Mouse (Mus musculus) adrenal gland, postnatal 4 days (tissue): ENCODE measurements around the gene Eif2s1. TPM values are rescaled to one million over a fixed set of nuclear protein-coding genes. Genes with fewer than 3 reads are reported as not detected.

Source experiments
- DNase-seq, 2 experiments: peaks; one replicate each; pipeline ENCODE4 v3.0.0; 2021 to 2022; ENCODE audit warnings: low spot score in 2 of 2, mixed read lengths in 2 of 2
- long read RNA-seq, 2 experiments: library from polyadenylated mRNA; stranded (forward); transcript quantifications; one replicate each; pipeline ENCODE4 v2.0.0; 2021
- total RNA-seq, 2 experiments: library from RNA; stranded (reverse); gene quantifications; 2 replicates each; pipeline ENCODE4 v1.2.3; 2021

Eif2s1 gene
- total RNA-seq: 10 to 100 TPM; 71.2 to 78.5 TPM
- long read RNA-seq, experiment 1, transcript Eif2s1-201 (8 exons, 3,405 nt): major isoform, 83 of 93 reads
- long read RNA-seq, experiment 1, partial matches to known transcripts: 4 of 93 reads
- long read RNA-seq, experiment 1, other reads (novel, unspliced or antisense): 6 of 93 reads
- long read RNA-seq, experiment 2, transcript Eif2s1-201 (8 exons, 3,405 nt): major isoform, 121 of 127 reads
- long read RNA-seq, experiment 2, partial matches to known transcripts: 3 of 127 reads
- long read RNA-seq, experiment 2, other reads (novel, unspliced or antisense): 3 of 127 reads

DNA sequence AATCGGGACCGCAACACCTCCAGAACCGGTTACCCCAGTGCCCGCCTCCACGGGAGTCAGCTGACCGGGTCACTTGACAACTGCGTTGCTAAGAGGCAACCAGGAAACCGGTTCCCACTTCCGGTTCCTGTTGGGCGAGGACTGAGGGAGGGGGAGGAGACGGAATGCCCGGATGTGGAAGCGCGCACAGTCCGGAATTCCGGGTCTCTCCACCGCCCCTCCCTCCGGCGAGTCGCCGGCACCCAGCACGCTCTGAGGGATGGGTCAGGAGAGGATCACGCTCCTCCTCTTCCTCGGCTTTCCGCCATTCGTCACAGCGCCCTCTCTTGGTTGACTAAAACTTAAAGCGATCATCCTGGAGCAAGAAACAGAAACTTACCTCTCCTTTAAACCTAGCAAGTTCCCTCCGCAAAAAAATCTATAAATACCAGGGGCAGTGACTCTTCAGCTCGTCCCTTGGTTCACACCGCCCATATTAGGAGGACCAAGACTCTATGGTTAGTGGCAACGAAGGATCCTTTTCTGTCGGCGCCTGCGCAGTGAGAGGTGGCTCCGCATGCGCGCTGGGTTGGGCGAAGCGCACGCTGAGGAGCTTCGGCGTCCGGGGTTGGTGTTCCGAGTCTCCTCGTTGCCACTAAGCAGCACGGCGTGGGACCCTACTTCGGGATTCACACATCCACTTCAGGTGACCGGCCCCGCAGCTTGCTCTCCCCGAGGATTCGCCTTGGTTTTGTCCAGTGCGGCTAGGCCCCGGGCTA, at the start of gene Eif2s1, which contains the start of gene Atp6v1d:
Eif2s1 (plus strand) TSS at position 324 of the 758 bp plus-strand sequence.
Atp6v1d (minus strand) TSS at position 143 of the 758 bp plus-strand sequence.
- DNase-seq: peak; percentile 89 to 97

DNA sequence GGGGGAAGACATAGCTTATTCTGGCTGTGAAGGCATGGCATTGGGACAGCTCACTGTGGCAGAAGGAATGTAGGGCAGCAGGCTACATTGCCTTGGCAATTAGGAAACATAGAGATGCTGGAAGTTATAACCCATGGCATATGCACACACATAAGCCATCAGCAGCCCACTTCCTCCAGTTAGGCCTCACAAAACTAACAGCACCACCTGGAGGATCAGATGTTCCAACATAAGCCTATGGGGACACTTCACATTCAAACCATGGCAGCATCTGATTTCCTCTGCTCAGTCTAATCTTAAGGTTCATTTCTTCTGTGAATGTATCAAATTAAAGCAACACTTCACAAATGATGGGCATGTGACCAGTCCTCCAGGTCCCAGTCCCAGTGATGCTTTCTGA, 47.2 kb upstream of the Eif2s1 start:
- DNase-seq: no peak

DNA sequence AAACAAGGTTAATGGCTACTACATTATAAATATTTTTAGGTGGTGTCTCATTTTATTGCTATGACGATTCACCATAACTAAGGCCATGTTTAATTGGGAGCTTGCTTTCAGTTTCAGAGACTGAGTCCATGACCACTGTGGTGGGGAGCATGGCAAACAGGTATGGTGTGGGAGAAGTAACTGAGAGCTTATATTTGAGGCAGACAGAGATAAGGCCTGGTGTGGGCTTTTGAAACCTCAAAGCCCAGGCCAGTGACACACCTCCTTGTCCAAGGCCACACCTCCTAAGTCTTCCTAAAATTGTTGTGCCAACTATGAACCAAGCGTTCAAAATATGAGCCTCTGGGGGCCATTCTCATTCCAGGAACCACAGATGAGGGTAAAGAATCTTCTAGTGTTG, 27.1 kb upstream of the Eif2s1 start:
- DNase-seq: no peak

DNA sequence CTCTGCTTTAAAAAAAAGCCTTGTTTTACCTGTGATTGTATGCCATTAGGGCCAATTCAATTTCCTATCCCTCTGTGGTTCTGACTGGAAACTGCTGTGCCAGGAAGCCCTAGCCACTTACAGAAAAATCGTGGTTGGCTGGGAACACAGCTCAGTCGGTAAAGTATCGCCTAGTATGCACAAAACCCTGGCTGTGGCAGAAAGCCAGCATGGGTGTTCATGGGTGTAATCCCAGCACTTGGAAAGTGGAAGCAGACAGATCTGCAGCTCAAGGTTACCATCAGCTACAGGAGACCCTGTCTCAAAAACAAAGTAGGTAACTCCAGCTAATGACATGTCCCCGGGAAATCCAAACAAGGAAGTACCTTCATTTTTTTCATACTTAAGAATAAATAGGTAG, 21.7 kb upstream of the Eif2s1 start:
- no peak for DNase-seq

DNA sequence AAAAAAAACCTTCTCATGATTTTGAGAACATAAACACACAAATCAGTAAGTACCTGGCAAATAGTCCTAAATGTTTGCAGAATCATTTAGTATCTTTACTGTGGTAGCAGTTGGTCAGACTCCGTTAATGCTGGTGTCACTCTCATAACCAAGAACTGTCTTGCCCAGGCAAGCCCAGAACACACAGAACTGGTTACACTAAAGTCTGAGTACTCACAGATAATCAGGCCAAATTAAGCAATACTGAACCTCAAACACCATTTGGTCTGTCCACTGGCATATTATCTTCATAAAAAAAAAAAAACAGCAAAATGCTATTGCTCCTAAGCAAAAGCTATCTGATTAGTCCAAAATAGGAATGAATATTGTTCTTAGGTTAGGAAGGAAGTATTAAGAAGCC, 19.2 kb upstream of the Eif2s1 start:
- no peak for DNase-seq

DNA sequence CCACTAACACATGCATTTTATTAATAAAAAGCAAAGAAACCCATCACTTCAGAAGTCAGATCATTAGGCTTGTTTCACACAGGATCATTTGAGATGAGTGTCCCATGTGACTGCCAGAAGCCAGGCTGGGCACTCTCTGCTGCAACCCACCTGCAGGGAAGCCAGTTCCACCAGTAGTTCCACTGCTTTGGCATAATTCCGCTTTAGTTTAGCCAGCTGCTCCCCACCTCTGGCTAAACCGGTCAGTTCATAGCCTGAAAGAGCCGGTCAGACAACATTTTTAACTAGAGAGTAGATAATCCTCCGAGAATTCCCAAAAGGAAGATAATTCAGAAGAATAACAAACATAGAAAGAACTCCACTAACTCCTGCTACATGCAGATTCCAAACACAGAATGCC, 13.4 kb upstream of the Eif2s1 start:
- no peak for DNase-seq

DNA sequence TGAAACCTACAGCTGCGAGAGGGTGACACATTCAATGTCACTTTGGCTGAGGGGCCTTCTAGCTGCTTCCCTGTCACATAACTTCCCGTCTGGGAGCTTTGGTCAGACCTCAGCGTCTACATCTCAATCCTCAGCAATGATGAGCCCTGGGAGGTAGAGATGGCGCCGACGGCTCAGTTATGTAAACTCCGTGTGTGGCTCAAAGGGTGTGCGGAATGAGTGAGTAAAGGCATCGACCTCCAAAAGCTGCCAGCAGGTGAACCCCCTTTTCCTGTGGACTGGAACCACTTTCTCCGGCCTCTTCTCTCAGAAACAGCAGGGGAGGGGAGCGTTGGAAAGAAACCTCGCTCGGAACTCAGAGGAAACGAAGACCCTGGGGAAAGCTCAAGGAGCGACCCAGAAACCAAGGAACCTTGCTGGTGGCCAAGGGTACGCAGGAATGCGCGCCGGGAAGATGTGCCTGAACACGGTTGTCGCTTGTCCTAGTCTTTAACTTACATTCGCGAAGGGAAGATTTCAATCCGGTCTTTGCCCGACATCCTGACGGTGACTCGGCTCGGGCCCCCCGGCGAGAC, 611 bp upstream of the Eif2s1 start:
- no peak for DNase-seq

DNA sequence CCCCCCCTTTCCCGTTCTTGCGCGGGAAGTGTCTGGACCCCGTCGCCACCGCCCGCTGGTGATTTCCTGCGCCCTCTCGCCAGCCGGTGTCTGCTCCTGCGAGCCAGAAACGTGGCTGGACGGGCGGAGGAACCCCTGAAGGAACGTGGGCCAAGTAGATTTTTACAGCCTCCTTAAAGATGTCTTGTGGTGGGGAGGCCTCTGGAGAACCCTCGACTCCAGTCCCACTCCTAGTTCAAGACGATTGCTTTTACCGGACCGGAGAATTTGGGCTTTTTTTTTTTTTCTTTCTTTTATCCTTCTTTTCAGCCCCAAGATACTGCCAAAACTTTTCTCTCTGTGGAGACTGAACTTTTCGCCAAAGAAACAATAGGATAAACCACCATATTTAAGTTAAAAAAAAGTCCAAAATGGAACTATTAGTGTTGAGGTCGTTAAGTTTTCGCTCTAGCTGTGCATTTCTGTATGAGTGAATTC, 673 bp downstream of the Eif2s1 start:
- no peak for DNase-seq

DNA sequence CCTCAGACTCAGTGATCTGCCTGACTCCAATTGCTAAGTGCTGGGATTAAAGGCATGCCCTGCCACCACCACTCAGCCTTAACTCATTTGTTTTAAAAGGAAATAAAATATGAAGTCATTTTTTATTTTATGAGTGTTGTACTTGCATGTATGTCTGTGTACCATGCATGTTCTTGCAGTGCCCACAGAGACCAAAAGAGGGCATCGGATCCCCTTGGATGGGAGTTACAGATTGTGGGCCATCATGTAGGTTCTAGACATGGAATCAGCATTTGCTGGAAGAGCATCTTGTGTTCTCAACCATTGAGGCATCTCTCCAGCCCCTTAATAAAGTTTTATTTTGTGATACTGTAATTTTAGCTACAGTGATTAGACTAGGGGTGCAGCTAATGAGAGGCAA, 3.8 kb downstream of the Eif2s1 start:
- no peak for DNase-seq

DNA sequence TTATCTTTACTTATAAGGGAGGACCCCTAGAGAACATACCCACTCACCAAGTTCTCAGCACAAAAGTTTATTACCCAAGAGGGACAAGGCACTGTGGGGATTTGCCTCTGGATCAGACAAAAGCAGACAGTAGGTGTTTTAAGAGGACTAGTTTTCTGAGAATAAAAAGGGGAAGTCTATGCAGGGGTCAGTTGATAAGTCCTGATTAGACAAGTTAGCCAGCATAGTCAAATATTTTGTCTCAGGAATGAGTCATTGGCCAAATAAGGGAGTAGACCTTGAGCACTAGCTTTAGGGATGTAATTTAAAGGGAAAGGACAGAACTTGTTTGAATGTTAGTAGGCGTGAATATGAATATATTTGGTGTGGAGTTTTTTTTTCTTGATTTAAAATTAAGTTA, 6.5 kb downstream of the Eif2s1 start:
- DNase-seq: no peak

DNA sequence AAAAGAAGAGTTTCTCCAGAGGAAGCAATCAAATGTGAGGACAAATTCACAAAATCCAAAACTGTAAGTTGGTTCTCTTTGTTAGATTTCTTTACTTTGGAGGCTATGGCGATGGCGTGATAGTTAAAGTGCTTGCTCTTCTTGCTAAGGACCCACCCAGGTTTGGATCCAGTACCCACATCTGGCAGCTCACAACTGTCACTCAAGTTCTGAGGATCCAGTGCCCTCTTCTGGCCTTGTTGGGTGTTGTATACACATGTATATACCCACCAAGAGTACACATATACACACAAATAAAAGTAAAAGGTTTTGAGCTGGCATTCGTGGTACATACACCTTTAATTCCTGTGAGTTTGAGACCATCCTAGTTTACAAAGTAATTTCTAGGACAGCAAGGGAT, 13.0 kb downstream of the Eif2s1 start:
- DNase-seq: no peak

DNA sequence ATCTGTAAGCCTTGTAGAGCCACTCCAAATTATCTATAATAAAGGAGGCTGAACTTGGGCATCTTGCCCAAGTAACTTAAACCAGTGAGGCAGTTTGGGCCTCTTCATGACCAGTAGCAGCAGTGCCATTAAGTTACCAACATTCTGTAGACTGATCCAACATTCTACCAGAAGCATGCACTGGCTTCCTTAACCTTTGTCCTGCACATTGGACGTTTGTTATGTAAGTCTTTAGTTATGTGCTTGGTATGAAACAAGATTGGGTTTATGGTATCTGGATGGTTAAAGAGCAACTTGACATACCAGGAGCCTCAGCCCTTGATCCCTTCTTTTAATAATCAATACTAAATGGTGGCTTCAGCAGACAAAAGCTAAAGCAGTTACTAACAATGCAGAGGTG, 28.4 kb downstream of the Eif2s1 start:
- DNase-seq: no peak

DNA sequence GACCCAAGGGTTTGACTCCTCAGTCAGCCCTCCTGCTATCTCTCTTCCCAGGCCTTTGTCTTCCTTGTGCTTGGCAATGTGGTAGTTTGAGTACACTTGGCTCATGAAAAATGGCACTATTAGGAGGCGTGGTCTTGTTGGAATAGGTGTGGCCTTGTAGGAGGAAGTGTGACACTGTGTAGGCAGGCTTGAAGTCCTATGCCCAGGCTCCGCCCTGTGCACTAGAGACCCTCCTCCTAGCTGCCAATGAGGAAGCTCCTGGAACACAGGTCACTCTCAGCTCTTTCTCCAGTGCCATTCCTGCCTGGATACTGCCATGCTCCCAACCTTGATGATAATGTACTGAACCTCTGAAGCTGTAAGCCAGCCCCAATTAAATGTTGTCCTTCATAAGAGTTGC, 29.5 kb downstream of the Eif2s1 start:
- DNase-seq: no peak

DNA sequence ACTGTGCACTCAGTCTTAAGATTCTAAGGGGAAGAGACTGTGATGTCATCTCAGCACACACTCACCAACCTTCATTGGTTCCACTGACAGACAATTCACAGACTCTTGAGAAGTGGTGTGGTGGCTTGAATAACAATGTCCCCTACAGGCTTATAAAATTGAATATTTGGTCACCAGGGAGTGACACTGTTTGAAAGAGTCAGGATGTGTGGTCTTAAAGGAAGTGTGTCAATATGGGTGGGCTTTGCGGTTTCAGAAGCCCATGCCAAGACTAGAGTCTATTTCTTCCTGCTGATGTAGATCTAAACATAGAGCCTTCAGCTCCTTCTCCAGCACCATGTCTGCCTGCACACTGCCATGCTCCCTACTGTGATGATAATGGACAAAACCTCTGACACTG, 36.2 kb downstream of the Eif2s1 start:
- no peak for DNase-seq

DNA sequence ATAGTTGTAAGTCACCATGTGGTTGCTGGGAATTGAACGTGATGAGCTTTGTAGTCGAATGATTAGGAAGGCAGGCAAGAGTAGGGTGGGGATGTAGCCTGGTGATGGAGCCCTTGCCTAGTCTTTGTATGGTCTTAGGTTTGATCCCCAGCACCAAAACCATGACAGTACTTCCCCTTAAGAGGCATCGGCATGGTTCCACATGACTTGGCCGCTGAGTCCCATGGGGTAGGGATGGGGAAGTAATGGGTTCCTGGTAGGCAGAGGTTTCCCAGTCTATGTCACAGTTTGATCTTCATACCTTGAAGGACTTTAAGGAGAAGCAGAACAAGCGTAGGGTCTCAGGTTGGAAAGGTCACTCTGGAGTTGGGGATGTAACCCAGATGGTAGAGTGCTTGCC, 39.8 kb downstream of the Eif2s1 start:
- DNase-seq: no peak

DNA sequence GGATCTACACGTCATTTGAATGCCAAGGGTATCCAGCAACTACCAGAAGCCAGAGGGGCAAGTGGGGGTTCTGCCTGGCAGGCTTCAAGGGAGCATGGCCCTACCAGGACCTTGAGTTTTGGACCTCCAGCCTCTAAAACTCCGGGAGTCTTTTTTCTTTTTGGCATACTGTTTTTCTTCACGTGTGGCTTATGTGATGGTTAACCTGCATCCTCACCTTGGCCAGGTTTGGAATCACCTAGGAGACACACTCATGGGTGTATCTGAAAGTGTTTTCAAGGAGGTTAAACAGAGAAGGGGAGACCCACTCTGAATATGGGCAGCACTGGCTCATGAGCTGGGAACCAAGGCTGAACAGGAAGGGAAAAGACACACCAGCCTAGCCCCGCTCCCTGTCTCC, 41.7 kb downstream of the Eif2s1 start:
- DNase-seq: no peak

DNA sequence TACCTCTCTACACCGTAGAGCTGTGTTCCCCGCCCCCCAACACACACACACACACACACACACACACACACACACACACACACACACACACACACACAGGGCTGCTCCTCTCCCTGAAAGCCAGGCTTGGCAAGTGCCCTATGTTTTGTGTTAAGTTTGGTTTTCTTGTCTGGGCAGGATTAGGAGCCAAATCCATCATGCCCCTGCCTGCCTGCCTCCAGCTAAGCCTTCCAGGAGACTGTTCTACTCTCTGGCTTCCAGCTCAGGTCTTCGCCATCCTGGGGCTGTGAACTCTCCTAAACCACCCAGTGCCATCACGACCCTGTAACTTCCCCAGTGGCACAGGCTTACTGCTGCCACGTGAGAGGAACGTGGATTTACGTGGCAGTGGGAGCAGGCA, 42.9 kb downstream of the Eif2s1 start:
- no peak for DNase-seq

DNA sequence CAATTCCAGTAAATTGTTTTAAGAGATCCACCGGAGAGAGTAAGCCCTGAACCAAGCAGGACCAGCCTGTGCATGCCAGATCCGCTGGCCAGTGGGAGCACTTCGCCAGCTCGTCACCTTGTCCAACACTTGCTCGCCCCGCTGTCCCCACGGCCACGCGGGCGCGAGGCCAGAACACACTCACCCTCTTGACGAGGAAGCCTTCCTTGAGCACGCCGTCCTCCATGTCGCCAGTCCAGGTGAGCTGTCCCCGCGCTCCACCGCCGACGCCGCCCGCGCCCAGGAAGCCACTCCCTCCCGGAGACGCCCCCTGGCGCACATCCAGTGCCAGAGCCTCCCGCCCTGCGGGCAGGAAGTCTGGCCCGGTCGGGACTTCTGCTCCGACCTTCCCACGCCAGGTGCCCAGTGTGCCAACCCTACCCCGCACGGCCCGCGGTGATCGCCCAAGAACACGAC, 45.1 kb downstream of the Eif2s1 start, which contains the start of gene Plek2:
Plek2 (minus strand) TSS at position 258 of the 456 bp plus-strand sequence.
- peak; percentile 43 to 56 for DNase-seq

DNA sequence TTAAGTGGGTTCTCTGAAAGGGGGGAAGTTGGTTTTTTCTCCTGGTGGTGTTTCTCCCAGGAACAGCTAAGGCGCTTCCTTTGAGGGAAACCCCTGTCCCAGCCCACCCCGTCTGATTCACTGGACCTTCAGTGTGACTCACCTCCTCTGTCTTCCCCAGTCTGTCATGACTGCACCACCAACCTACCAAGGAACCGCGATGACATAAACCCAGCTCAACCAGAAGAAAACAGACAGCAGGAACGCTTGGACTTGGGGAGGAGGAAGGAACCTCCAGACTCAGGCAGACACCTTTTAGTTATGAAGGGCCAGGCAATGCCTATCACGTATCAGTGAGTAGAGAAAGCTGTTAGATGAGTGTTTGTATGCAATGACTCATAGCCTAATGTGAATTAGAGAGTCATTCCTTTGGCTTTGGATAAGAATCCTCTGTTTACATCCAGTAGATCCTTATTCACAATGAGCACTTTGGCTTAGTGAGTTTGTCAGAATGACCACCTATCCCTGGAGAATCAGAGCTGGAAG, 46.5 kb downstream of the Eif2s1 start:
- DNase-seq: no peak

DNA sequence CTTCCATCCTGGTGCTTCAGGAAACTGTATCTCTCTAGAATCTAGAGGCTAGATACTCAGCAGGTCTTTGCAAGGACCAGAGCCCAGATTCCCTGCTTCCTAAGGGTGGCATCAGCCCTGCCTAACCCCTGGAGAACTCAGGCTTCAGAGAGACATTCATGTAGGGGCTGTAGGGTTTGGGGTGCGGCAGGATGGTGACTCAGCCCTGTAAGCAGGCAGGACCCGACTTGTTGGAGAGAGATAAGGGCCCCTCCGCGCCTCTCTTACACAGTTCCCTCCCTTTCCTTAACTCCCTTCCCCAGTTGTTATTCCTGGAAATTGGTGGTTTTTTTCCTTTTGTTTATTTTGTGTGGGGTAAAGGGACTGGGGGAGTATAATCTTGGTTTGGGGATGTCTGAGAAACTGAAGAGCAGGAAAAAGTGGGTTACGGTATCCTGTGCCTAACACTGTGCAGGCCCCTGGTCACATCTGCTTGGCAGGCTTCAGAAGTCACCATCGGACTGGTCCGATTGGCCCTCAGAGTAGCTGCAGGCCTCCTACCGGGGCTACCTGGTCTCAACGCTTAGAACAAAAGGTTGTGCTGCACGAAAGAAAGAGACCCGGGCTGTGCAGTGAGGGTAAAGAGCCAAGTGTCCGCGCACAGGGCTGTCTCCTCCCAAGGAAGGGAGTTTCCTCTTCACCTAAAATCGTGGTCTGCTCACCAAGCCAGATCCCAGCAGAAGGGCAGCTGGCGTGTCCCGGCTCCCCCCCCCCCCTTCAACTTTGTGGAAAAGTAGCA, 49.3 kb downstream of the Eif2s1 start:
- DNase-seq: no peak
